Mouse (Mus musculus): ENCODE results near the gene Tbc1d20.

Tbc1d20 gene

GRCm38 (mm10) chr2:152361193-152361592 lies 67.6 kb downstream of the Tbc1d20 start:
- DNase-seq, result no peak
